Mouse (Mus musculus): Measurements from ENCODE around the gene Taz.
A peak's percentile ranks its signal among the peaks of the same experiment; 100 is the strongest.

- TF ChIP-seq CTCF (IDR thresholded peaks at IDR 0.05) (no peak), POLR2A (IDR thresholded peaks at IDR 0.05; ENCODE audit: insufficient read depth, low read depth, low read length) (peak; percentile 84), EP300 (IDR thresholded peaks at IDR 0.05; ENCODE audit: insufficient read depth, low read depth, low read length) (0 out of 2 replicates have a peak, but pooled peaks have one; percentile 33)
These were observed 27.4 kb upstream of the Taz start, which contains the start of gene Emd for GRCm38 (mm10) chrX:74254153-74254887.
